Mouse (Mus musculus) hindbrain, embryonic 15.5 days (tissue): ENCODE measurements around the gene Hsdl2. TPM values are rescaled to one million over a fixed set of nuclear protein-coding genes. Genes with fewer than 3 reads are reported as not detected.

Source experiments
- ATAC-seq: fragments of 200-750 bp; cut with Nextera tagmentation; 2 replicates; pipeline ENCODE4 v1.8.0; 2017; ENCODE audit warnings: low read depth, moderate number of reproducible peaks, moderate TSS enrichment; ENCODE audit not compliant: low FRiP score
- H3K27ac ChIP-seq: fragments of 300-500 bp; sonication (generic); replicated peaks from 2 replicates; pipeline ENCODE4 v1.5.1; 2015; ENCODE audit warnings: mild to moderate bottlenecking, inconsistent platforms
- H3K27me3 ChIP-seq: fragments of 300-500 bp; sonication (generic); 2 replicates; pipeline ENCODE4 v1.6.1; 2015; ENCODE audit warnings: control low read depth, inconsistent platforms
- H3K36me3 ChIP-seq: fragments of 300-500 bp; sonication (generic); 2 replicates; pipeline ENCODE4 v1.6.1; 2015; ENCODE audit warnings: control low read depth, inconsistent platforms
- H3K4me1 ChIP-seq: fragments of 300-500 bp; sonication (generic); replicated peaks from 2 replicates; pipeline ENCODE4 v1.6.1; 2015; ENCODE audit warnings: control low read depth, inconsistent platforms
- H3K4me2 ChIP-seq: fragments of 300-500 bp; sonication (generic); 2 replicates; pipeline ENCODE4 v1.6.1; 2015; ENCODE audit warnings: moderate library complexity, mild to moderate bottlenecking, inconsistent platforms
- H3K4me3 ChIP-seq: fragments of 300-500 bp; sonication (generic); 2 replicates; pipeline ENCODE4 v1.5.1; 2015; ENCODE audit warnings: mild to moderate bottlenecking, inconsistent platforms
- H3K9ac ChIP-seq: fragments of 300-500 bp; sonication (generic); 2 replicates; pipeline ENCODE4 v1.6.1; 2015; ENCODE audit warnings: inconsistent platforms
- H3K9me3 ChIP-seq: fragments of 300-500 bp; sonication (generic); 2 replicates; pipeline ENCODE4 v1.6.1; 2016; ENCODE audit warnings: control low read depth, inconsistent platforms
- WGBS: fragments of 180-500 bp; shearing (Covaris S2); methylation state at CpG from one replicate; pipeline ENCODE4 v1.1.7; 2015; 5-methylcytosine and 5-hydroxymethylcytosine counted together
- polyA plus RNA-seq: library from polyadenylated mRNA; unstranded; fragments of >200 nt; fragmentation: Nextera tagmentation; extraction: Ambion mirVana; gene quantifications from 2 replicates; pipeline ENCODE4 v1.2.1, GENCODE M21; 2015

Hsdl2 gene
- polyA plus RNA-seq, 1 experiment from 2014 or later, result 36.7 TPM

DNA sequence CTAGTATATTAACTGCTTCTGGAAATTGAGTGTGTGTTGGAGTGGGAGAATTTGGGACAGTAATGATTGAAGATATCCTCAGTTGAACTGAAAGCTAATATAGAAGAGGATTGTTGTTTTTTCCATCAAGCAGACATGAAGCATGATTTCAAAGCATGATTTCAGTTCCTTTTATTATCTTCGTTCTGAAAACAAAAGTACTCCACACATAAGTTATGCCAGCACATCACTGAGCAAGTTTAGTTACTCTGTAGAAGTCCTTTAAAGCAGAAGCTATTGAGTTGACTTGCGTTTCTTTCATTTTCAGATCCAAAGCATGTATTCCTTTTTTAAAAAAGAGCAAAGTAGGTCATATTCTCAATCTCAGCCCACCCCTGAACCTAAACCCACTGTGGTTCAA is 15.2 kb downstream of the Hsdl2 start:
- Histone ChIP-seq H3K9me3 (no peaks in the 10 kb centered on the region), H3K27me3 (no peaks in the 10 kb centered on the region), H3K4me3 (no peak overlapping the region), H3K36me3 (peaks cover 6% of the 10 kb centered on the region; the same call in 1 of the 2 replicates), H3K9ac (no peak overlapping the region), H3K4me2 (no peak overlapping the region), H3K27ac (no peak overlapping the region), H3K4me1 (no peaks in the 10 kb centered on the region)
- 89% methylated on average over 2 of the region's 2 CpGs for WGBS
- no peak for ATAC-seq

DNA sequence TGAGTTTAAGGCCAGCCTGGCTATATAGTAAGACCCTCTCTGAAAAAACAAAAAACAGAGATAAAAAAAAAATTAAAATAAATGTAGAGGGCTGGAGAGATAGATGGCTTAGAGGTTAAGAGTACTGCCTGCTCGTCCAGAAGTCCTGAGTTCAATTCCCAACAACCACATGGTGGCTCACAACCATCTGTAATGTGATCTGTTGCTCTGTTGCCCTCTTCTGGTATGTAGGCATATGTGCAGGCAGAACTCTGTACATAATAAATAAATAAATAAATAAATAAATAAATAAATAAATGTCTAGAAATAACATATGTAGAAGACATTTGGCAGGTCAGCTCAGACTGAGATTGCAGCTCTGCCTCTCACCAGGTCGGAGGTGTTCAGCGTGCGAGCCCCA is 21.3 kb downstream of the Hsdl2 start:
- no peak overlapping the region for H3K27ac ChIP-seq
- no peaks in the 10 kb centered on the region for H3K36me3 ChIP-seq
- ATAC-seq, result no peak
- H3K4me3 ChIP-seq, result no peak overlapping the region
- WGBS, result 92% methylated on average over 4 of the region's 4 CpGs
- H3K9ac ChIP-seq, result no peak overlapping the region
- no peaks in the 10 kb centered on the region for H3K27me3 ChIP-seq
- H3K4me2 ChIP-seq, result no peak overlapping the region
- H3K9me3 ChIP-seq, result no peaks in the 10 kb centered on the region
- H3K4me1 ChIP-seq, result no peaks in the 10 kb centered on the region

DNA sequence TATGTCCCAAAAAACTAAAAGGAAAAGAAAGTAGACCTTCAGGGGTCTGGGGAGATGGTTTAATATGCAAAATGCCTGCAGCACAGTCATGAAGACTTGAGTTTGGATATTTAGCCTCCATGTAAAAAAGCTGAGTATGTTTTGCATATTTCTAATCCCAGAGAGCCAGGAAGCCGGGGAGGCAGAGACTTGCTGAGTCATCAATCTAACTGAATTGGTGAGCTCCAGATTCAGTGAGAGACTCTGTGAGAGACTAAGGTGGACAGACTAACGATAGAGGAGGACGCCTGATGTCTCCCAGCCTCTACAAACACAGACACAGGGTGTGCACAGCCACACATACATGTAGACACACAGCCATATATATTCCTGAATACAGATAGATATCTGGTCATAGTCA is 23.5 kb downstream of the Hsdl2 start:
- ATAC-seq, result no peak
- 71% methylated on average over 3 of the region's 3 CpGs for WGBS

DNA sequence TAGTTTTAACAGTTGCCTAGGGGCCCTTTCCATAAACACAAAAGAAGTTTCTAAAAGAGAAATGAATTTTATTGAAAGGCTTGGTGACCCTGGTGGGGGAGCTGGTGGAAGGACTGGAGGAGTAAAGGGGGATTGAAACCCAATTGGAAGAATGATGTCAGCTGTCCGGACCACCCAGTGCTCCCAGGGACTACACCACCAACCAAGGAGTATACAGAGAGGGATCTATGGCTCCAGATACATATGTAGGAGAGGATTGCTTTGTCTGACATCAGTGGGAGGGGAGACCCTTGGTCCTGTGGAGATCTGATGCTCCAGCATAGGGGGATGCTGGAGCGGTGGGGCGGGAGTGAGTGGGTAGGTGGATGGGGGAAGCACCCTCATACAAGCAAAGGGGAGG is 24.1 kb downstream of the Hsdl2 start:
- Histone ChIP-seq H3K9ac (no peak overlapping the region), H3K4me2 (no peak overlapping the region), H3K9me3 (no peaks in the 10 kb centered on the region), H3K4me3 (no peak overlapping the region), H3K27ac (no peak overlapping the region), H3K27me3 (no peaks in the 10 kb centered on the region), H3K36me3 (0 out of 2 replicates have a peak, but pooled peaks cover 2% of the 10 kb centered on the region), H3K4me1 (no peaks in the 10 kb centered on the region)
- no peak for ATAC-seq
- 95% methylated on average over 3 of the region's 3 CpGs for WGBS

More for the DNA sequence above, 23.5 kb downstream of the Hsdl2 start:
- Histone ChIP-seq H3K27ac (no peak overlapping the region), H3K4me2 (no peak overlapping the region), H3K9me3 (no peaks in the 10 kb centered on the region), H3K9ac (no peak overlapping the region), H3K4me3 (no peak overlapping the region), H3K36me3 (no peaks in the 10 kb centered on the region), H3K4me1 (no peaks in the 10 kb centered on the region), H3K27me3 (no peaks in the 10 kb centered on the region)

DNA sequence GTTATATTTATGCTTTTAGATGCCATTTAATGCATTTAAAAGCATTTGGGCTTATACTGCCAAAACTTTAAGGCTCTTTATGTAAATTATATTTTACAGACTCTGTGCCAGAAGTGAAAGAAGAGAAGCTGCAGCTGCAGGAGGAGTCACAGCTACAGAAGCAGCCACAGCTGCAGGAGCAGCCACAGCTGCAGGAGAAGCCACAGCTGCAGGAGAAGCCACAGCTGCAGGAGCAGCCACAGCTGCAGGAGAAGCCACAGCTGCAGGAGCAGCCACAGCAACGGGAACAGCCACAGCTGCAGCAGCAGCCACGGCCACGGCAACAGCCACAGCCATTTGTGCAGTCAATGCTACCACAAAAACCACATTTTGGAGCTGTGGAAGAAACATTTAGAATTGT is 29.0 kb downstream of the Hsdl2 start:
- Histone ChIP-seq H3K4me2 (no peak overlapping the region), H3K9me3 (no peaks in the 10 kb centered on the region), H3K4me1 (no peaks in the 10 kb centered on the region), H3K9ac (no peak overlapping the region), H3K36me3 (peaks cover 13% of the 10 kb centered on the region), H3K4me3 (no peak overlapping the region), H3K27me3 (no peaks in the 10 kb centered on the region), H3K27ac (no peak overlapping the region)
- ATAC-seq, result no peak
- WGBS, result 83% methylated on average over 3 of the region's 3 CpGs

DNA sequence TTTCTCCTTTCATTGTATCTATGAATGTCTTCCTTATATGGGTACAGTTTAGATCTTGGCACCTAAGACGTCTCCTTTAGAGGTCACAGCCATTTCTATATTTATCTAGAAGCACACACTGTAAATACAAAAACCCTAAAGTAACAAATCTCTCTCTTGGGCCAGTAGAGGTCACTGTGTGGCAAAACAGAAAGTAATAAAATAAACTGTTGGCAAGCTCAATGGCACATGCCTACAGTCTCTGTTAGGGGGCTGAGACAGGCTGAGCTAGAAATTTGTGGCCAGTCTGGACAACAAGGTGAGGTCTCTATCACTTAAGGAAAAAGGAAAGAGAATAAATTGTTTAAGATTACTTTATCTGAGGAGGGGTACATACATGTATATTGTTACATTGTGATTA is 33.6 kb downstream of the Hsdl2 start:
- H3K9me3 ChIP-seq, result no peaks in the 10 kb centered on the region
- no peak overlapping the region for H3K4me3 ChIP-seq
- H3K27me3 ChIP-seq, result no peaks in the 10 kb centered on the region
- 62% methylated on average over 1 of the region's 1 CpGs for WGBS
- H3K4me1 ChIP-seq, result no peaks in the 10 kb centered on the region
- no peak overlapping the region for H3K27ac ChIP-seq
- H3K9ac ChIP-seq, result no peak overlapping the region
- peaks cover 13% of the 10 kb centered on the region for H3K36me3 ChIP-seq
- peak; percentile 42; the same call in 1 of the 2 replicates for ATAC-seq
- no peak overlapping the region for H3K4me2 ChIP-seq

DNA sequence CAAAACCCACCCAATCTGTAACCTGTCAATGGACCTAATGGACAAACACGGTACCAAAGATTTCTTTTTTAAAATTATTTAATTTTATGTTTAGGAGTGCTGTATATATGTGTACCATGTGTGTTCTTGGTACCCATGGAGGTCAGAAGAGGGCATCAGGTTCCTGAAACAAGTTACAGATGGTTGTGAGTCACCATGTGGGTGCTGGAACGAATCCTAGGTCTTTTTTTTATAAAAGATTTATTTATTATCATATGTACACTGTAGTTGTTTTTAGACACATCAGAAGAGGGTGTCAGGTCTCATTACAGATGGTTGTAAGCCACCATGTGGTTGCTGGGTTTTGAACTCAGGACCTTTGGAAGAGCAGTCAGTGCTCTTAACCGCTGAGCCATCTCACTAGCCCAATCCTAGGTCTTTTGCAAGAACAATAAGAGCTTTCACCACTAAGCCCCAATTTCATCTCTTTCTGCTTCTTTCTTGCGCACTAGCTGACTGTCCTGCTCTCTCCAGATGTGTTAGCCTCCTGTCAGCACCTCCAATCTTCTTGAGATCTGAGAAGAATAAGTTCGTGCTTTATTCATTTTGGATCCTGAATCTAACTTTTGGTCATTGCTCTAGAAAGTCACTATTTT is 38.4 kb downstream of the Hsdl2 start:
- Histone ChIP-seq H3K4me3 (no peak overlapping the region), H3K9me3 (no peaks in the 10 kb centered on the region), H3K4me2 (no peak overlapping the region), H3K27me3 (no peaks in the 10 kb centered on the region), H3K36me3 (no peaks in the 10 kb centered on the region), H3K27ac (no peak overlapping the region), H3K4me1 (no peaks in the 10 kb centered on the region), H3K9ac (no peak overlapping the region)
- no peak for ATAC-seq
- WGBS, result 93% methylated on average over 5 of the region's 5 CpGs

DNA sequence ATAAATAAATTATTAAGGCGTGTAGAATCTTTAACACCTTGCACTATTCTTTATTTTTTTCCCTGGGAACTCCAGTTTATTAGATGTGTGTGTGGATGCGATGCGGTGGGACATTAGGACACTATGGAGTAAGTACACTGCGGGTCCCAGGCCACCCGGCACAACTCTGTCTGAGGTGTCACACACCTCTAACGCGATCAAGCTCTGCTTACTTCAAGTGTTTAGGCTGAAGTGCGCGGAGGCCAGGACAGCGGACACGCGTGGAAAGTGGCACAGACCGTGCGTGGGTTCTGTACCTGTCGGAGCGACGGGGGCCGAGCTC is 44.3 kb downstream of the Hsdl2 start:
- peaks cover 31% of the 10 kb centered on the region for H3K4me1 ChIP-seq
- H3K36me3 ChIP-seq, result no peaks in the 10 kb centered on the region
- H3K27me3 ChIP-seq, result no peaks in the 10 kb centered on the region
- H3K9me3 ChIP-seq, result no peaks in the 10 kb centered on the region
- H3K4me3 ChIP-seq, result peak overlapping the region; percentile 96
- H3K9ac ChIP-seq, result peak overlapping the region; percentile 95
- H3K27ac ChIP-seq, result peak overlapping the region; percentile 96
- H3K4me2 ChIP-seq, result peak overlapping the region; percentile 80
- no peak; the same call in 1 of the 2 replicates for ATAC-seq
- 2% methylated on average over 18 of the region's 18 CpGs for WGBS

DNA sequence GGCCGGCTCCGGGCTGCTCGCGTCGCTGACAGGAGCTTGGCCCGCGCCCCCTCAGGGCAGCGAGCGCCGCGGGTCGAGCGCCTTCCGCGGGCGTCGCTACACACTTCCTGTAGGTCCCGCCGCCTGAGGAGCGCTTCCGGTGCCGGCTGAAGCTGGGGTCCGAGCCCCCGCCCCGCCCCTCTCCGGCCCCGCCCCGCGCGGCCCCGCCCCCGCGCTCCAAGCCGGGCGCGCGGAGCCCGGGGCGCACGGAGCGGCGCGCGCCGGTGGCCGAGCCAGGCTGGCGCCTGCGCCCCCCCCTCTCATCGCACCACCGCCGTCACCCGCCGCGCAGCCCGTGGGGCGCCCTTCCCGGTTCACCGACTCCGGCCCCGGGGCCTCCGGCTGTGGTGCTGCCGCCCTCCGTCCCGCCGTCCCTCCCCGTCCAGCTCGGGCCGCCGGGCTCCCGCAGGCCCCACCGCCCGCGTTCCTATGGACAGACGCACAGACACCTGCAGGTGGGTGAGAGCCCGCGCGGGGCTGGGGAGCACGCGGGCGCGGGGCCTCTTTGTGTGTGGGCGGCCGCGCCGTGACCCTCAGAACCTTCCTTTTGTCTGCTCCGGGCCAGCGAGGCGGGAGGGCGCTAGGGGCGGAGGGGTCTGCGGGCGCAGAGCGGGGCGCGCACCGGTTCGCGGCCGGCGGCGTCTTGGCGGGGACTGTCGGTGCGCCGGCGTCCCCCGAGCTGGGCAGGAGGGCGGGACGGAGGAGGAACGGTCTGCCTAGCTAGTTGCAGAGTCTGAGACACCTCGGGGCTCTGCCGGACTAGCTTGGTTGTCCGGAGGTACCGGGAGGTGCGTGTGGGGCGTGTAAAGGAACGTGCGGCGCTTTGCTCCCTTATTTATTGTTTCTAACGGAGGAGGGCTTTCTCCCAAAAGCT is 44.9 kb downstream of the Hsdl2 start, which contains the start of gene E130308A19Rik:
Gene E130308A19Rik, plus strand, starts transcription at position 214 of the 913 bp plus-strand sequence.
- Histone ChIP-seq H3K9ac (peak within 1 kb of the TSS; percentile 95), H3K4me1 (peaks cover 37% of the 10 kb centered on the region), H3K9me3 (no peaks in the 10 kb centered on the region), H3K27me3 (no peaks in the 10 kb centered on the region), H3K4me3 (peak within 1 kb of the TSS; percentile 96), H3K36me3 (no peaks in the 10 kb centered on the region), H3K27ac (peak within 1 kb of the TSS; percentile 96), H3K4me2 (peak within 1 kb of the TSS; percentile 80)
- peak; percentile 92 for ATAC-seq
- 1% methylated on average over 100 of the region's 120 CpGs for WGBS

DNA sequence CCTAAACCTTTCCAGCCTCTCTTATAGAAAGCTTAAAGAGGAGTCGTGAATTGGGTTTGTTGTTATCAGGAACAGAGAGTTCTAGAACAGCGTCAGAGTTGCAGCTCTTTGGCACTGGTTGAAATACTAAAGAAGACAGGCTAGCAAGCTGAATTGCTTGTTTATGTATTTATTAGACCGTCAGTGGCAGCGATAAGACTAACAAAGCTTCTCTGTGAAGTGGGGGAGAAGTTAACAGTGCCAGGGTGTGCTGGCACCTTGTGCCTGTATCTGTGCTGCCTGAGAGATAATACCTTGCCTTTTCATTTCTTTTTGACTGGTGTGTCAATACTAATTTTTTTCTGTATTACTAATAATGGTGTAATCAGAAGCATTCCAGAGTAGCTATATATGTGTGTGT is 46.9 kb downstream of the Hsdl2 start:
- H3K4me3 ChIP-seq, result peak overlapping the region; percentile 5; the same call in 1 of the 2 replicates
- peaks cover 38% of the 10 kb centered on the region for H3K4me1 ChIP-seq
- peak overlapping the region; percentile 5; the same call in 1 of the 2 replicates for H3K9ac ChIP-seq
- H3K27ac ChIP-seq, result 0 out of 2 replicates have a peak overlapping the region, but pooled peaks have one; percentile 38
- H3K36me3 ChIP-seq, result no peaks in the 10 kb centered on the region
- no peaks in the 10 kb centered on the region for H3K27me3 ChIP-seq
- no peaks in the 10 kb centered on the region for H3K9me3 ChIP-seq
- WGBS, result 42% methylated on average over 4 of the region's 4 CpGs
- peak overlapping the region; percentile 37 for H3K4me2 ChIP-seq
- ATAC-seq, result no peak

DNA sequence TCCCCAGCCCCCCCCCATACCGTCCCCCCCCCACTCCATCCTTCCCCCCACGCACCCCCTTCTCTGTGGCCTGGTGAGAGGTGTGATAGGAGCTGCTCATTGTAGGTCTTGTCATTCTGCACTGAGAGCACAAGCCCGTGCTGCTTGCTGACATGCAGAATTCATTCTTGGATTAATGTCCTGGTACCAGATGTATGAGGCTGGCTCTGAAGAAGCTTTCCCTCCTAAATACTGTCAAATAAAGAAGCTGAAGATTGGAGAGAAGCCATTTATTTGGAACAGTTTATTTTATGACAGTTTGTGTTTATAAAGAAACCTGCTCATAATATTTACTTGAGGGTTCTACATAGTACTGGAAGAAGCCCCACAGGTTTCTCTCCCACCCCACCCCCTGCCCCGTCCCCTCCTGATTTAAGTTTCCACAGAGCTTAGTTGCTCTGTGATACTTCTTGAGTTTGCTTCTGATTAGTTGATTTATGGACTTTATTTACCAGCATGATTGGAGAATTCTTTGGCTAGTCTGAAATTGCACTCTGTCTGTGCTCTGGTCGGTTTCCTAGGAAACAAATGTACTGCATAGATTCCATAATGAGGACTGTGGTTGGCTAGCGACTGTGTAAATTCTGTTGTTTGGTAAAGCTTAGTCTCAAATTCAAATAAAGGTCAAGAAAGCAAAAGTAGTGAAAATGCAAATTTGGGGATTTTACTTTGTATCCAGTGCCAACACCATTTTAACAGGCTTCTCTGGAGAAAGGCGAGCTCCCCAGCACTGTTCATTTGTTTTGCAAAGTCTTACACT is 47.9 kb downstream of the Hsdl2 start:
- ATAC-seq, result peak; percentile 7; the same call in 1 of the 2 replicates
- WGBS, result 6% methylated on average over 7 of the region's 7 CpGs
- H3K4me1 ChIP-seq, result peaks cover 38% of the 10 kb centered on the region
- H3K27ac ChIP-seq, result peak overlapping the region; percentile 55; the same call in 1 of the 2 replicates
- H3K27me3 ChIP-seq, result no peaks in the 10 kb centered on the region
- H3K36me3 ChIP-seq, result no peaks in the 10 kb centered on the region
- no peaks in the 10 kb centered on the region for H3K9me3 ChIP-seq
- no peak overlapping the region for H3K9ac ChIP-seq
- peak overlapping the region; percentile 37 for H3K4me2 ChIP-seq
- H3K4me3 ChIP-seq, result no peak overlapping the region
